Mouse (Mus musculus): ENCODE results near the gene Vmn1r198. TPM values are rescaled to one million over a fixed set of nuclear protein-coding genes. Genes with fewer than 3 reads are reported as not detected.
"Not testable (repeated sequence)": the region's sequence is repeated elsewhere in the genome, so short reads cannot be mapped to it uniquely, and the experiment has no call there.

The Vmn1r198 gene
- polyA plus RNA-seq, 2 experiments = not detected

- H3K4me2 ChIP-seq (ENCODE audit: low read depth) = no peak overlapping the region
- no peak overlapping the region for H3K27ac ChIP-seq
- ATAC-seq (ENCODE audit: insufficient read depth) (no peak), DNase-seq (ENCODE audit: low read depth in 3 of 3, low spot score in 3 of 3) (no peak)
- H3K9ac ChIP-seq (replicated peaks) = no peak overlapping the region
- no peak overlapping the region for H3K4me3 ChIP-seq (ENCODE audit: insufficient read depth in 1 of 2, low read depth in 2 of 2, low read length in 2 of 2)
- H3K27me3 ChIP-seq (ENCODE audit: control insufficient read depth, insufficient read depth, low read length) = no peaks in the 10 kb centered on the region
- H3K4me1 ChIP-seq (replicated peaks; ENCODE audit: control insufficient read depth in 2 of 2, insufficient read depth in 2 of 2, low read length in 1 of 2) = no peaks in the 10 kb centered on the region
- no peaks in the 10 kb centered on the region for H3K36me3 ChIP-seq (replicated peaks; ENCODE audit: control insufficient read depth, insufficient read depth, low read depth)
- WGBS (ENCODE audit: insufficient replicate concordance) = 16% methylated on average over 2 of the region's 2 CpGs
- no peak for TF ChIP-seq CTCF (IDR thresholded peaks at IDR 0.05; ENCODE audit: low read depth)
- H3K9me3 ChIP-seq (ENCODE audit: control insufficient read depth, low read length) = no peaks in the 10 kb centered on the region
Measured at GRCm38 (mm10) chr13:22333269-22333668, 16.9 kb upstream of the Vmn1r198 start.

DNA sequence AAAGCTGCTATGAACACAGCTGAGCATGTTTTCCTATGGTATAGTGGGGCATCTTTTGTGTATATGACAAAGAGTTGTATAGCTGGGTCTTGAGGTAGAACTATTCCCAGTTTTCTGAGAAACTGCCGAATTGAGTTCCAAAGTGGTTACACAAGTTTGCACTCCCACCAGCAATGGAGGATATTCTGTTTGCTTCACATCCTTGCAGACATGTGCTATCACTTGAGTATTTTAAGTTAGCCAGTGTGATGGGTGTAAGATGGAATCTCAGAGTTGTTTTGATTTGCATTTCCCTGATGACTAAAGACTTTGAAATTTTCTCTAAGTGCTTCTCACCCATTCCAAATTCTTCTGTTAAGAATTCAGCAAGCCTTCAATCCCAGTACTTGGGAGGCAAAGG is 14.6 kb upstream of the Vmn1r198 start:
- no peaks in the 10 kb centered on the region for H3K36me3 ChIP-seq (replicated peaks; ENCODE audit: control insufficient read depth, insufficient read depth, low read depth)
- no peaks in the 10 kb centered on the region for H3K27me3 ChIP-seq (ENCODE audit: control insufficient read depth, insufficient read depth, low read length)
- H3K4me3 ChIP-seq (ENCODE audit: insufficient read depth in 1 of 2, low read depth in 2 of 2, low read length in 2 of 2) = no peak overlapping the region
- no peak overlapping the region for H3K9ac ChIP-seq (replicated peaks)
- H3K4me1 ChIP-seq (replicated peaks; ENCODE audit: control insufficient read depth in 2 of 2, insufficient read depth in 2 of 2, low read length in 1 of 2) = no peaks in the 10 kb centered on the region
- ATAC-seq (ENCODE audit: insufficient read depth) = no peak
- no peak overlapping the region for H3K27ac ChIP-seq
- 50% methylated on average over 1 of the region's 1 CpGs for WGBS (ENCODE audit: insufficient replicate concordance)
- H3K9me3 ChIP-seq (ENCODE audit: control insufficient read depth, low read length) = no peaks in the 10 kb centered on the region
- no peak for TF ChIP-seq EP300 (IDR thresholded peaks at IDR 0.05; ENCODE audit: low read depth)
- no peak for TF ChIP-seq CTCF (IDR thresholded peaks at IDR 0.05; ENCODE audit: low read depth)
- no peak overlapping the region for H3K4me2 ChIP-seq (ENCODE audit: low read depth)
- no peak for DNase-seq (ENCODE audit: low read depth in 3 of 3, low spot score in 3 of 3)

DNA sequence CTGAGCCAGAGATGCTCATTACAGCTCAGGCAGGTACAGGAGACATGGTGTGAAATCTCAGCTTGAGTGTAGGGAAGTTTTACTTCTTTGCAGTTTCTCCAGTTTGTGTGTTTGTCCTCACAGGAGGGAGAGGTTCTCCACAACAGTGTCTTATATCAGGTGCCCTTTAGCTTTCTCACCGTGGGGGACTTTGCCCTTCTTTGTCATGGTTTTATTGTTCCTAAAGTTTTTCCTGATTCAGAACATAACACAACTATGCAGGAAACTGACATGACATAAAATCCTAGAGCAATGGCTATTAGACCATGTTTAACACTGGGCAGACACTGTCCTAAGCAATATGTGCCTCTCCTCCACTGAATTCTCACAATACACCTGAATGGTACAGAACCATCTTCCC is 649 bp downstream of the Vmn1r198 start:
- no peak overlapping the region for H3K4me3 ChIP-seq (ENCODE audit: insufficient read depth in 1 of 2, low read depth in 2 of 2, low read length in 2 of 2)
- no peak overlapping the region for H3K9ac ChIP-seq (replicated peaks)
- no peak for ATAC-seq (ENCODE audit: insufficient read depth)
- DNase-seq (ENCODE audit: low read depth in 3 of 3, low spot score in 3 of 3) = no peak
- TF ChIP-seq CTCF (IDR thresholded peaks at IDR 0.05; ENCODE audit: low read depth) (no peak), EP300 (IDR thresholded peaks at IDR 0.05; ENCODE audit: low read depth) (no peak)
- H3K36me3 ChIP-seq (replicated peaks; ENCODE audit: control insufficient read depth, insufficient read depth, low read depth) = no peaks in the 10 kb centered on the region
- H3K27me3 ChIP-seq (ENCODE audit: control insufficient read depth, insufficient read depth, low read length) = no peaks in the 10 kb centered on the region
- 61% methylated on average over 1 of the region's 1 CpGs for WGBS (ENCODE audit: insufficient replicate concordance)
- H3K4me2 ChIP-seq (ENCODE audit: low read depth) = no peak overlapping the region
- no peaks in the 10 kb centered on the region for H3K4me1 ChIP-seq (replicated peaks; ENCODE audit: control insufficient read depth in 2 of 2, insufficient read depth in 2 of 2, low read length in 1 of 2)
- H3K27ac ChIP-seq = no peak overlapping the region
- no peaks in the 10 kb centered on the region for H3K9me3 ChIP-seq (ENCODE audit: control insufficient read depth, low read length)

GRCm38 (mm10) chr13:22379518-22379917 is 29.4 kb downstream of the Vmn1r198 start, which contains the start of gene Vmn1r199:
Gene Vmn1r199, plus strand, starts transcription at chr13:22379818.
- Histone ChIP-seq H3K4me3 (ENCODE audit: insufficient read depth in 1 of 2, low read depth in 2 of 2, low read length in 2 of 2) (no peak within 1 kb of the TSS), H3K36me3 (replicated peaks; ENCODE audit: control insufficient read depth, insufficient read depth, low read depth) (no peaks in the 10 kb centered on the region), H3K4me1 (replicated peaks; ENCODE audit: control insufficient read depth in 2 of 2, insufficient read depth in 2 of 2, low read length in 1 of 2) (no peaks in the 10 kb centered on the region), H3K9me3 (ENCODE audit: control insufficient read depth, low read length) (no peaks in the 10 kb centered on the region), H3K4me2 (ENCODE audit: low read depth) (no peak within 1 kb of the TSS), H3K27ac (no peak within 1 kb of the TSS), H3K9ac (replicated peaks) (no peak within 1 kb of the TSS), H3K27me3 (ENCODE audit: control insufficient read depth, insufficient read depth, low read length) (no peaks in the 10 kb centered on the region)
- TF ChIP-seq EP300 (IDR thresholded peaks at IDR 0.05; ENCODE audit: low read depth) (no peak), CTCF (IDR thresholded peaks at IDR 0.05; ENCODE audit: low read depth) (no peak)
- WGBS (ENCODE audit: insufficient replicate concordance) = 56% methylated on average over 2 of the region's 2 CpGs
- DNase-seq (ENCODE audit: low read depth in 3 of 3, low spot score in 3 of 3) = no peak
- no peak for ATAC-seq (ENCODE audit: insufficient read depth)

GRCm38 (mm10) chr13:22381128-22381527 is 31.0 kb downstream of the Vmn1r198 start:
- not testable (repeated sequence) for H3K27me3 ChIP-seq (ENCODE audit: control insufficient read depth, insufficient read depth, low read length); H3K4me3 ChIP-seq (ENCODE audit: insufficient read depth in 1 of 2, low read depth in 2 of 2, low read length in 2 of 2); ATAC-seq (ENCODE audit: insufficient read depth); DNase-seq (ENCODE audit: low read depth in 3 of 3, low spot score in 3 of 3); H3K9ac ChIP-seq (replicated peaks); H3K27ac ChIP-seq; H3K4me2 ChIP-seq (ENCODE audit: low read depth); H3K36me3 ChIP-seq (replicated peaks; ENCODE audit: control insufficient read depth, insufficient read depth, low read depth); H3K9me3 ChIP-seq (ENCODE audit: control insufficient read depth, low read length); H3K4me1 ChIP-seq (replicated peaks; ENCODE audit: control insufficient read depth in 2 of 2, insufficient read depth in 2 of 2, low read length in 1 of 2)
- 51% methylated on average over 3 of the region's 3 CpGs for WGBS (ENCODE audit: insufficient replicate concordance)

- DNase-seq (ENCODE audit: low read depth in 3 of 3, low spot score in 3 of 3) (no peak), ATAC-seq (ENCODE audit: insufficient read depth) (no peak)
- WGBS (ENCODE audit: insufficient replicate concordance) = 59% methylated on average over 3 of the region's 3 CpGs
- H3K27ac ChIP-seq = no peak overlapping the region
- no peak overlapping the region for H3K9ac ChIP-seq (replicated peaks)
- H3K36me3 ChIP-seq (replicated peaks; ENCODE audit: control insufficient read depth, insufficient read depth, low read depth) = no peaks in the 10 kb centered on the region
- H3K4me1 ChIP-seq (replicated peaks; ENCODE audit: control insufficient read depth in 2 of 2, insufficient read depth in 2 of 2, low read length in 1 of 2) = no peaks in the 10 kb centered on the region
- TF ChIP-seq EP300 (IDR thresholded peaks at IDR 0.05; ENCODE audit: low read depth) = no peak
- TF ChIP-seq CTCF (IDR thresholded peaks at IDR 0.05; ENCODE audit: low read depth) = no peak
- H3K9me3 ChIP-seq (ENCODE audit: control insufficient read depth, low read length) = no peaks in the 10 kb centered on the region
- no peaks in the 10 kb centered on the region for H3K27me3 ChIP-seq (ENCODE audit: control insufficient read depth, insufficient read depth, low read length)
- H3K4me2 ChIP-seq (ENCODE audit: low read depth) = no peak overlapping the region
- no peak overlapping the region for H3K4me3 ChIP-seq (ENCODE audit: insufficient read depth in 1 of 2, low read depth in 2 of 2, low read length in 2 of 2)
Measured at GRCm38 (mm10) chr13:22383401-22383800, 33.2 kb downstream of the Vmn1r198 start.
